Comparison of ENCODE assay signal across 14 mouse cellular contexts in genomic region chr1:37665539-37666323, GRCm38 (mm10). TPM values are rescaled to one million over a fixed set of nuclear protein-coding genes. Genes with fewer than 3 reads are reported as not detected.
DNase-seq lines count a peak whose midpoint lies in the region; ATAC-seq lines count a peak whose summit lies in the region.
"Had no signal": no experiment of that assay in that cellular context is flagged by ENCODE, and none has a peak within 500 bp of the region (broad histone marks: within the 10 kb centered on the region; RNA-seq: fewer than 3 reads in every experiment).

No protein-coding gene starts in this region.

- WGBS in lung, embryonic 15.5 days, result 39% methylated on average over 14 of the region's 14 CpGs
- WGBS in forebrain, embryonic 15.5 days, result 38% methylated on average over 14 of the region's 14 CpGs

- no peaks in the 10 kb centered on the region for H3K27me3 ChIP-seq in lung, embryonic 15.5 days
- no peaks in the 10 kb centered on the region; the same call in 1 of the 2 replicates for H3K27me3 ChIP-seq in splenic B cell, adult 2 months (ENCODE audit: control insufficient read depth, insufficient read depth, low read length, poor library complexity, severe bottlenecking)
- H3K27me3 ChIP-seq in forebrain, embryonic 15.5 days, result no peaks in the 10 kb centered on the region
- H3K27me3 ChIP-seq: heart, embryonic 15.5 days had no signal

- peak; percentile 11 to 26 for DNase-seq in kidney, postnatal 4 days
- no peak for DNase-seq in kidney, adult 11 months
- DNase-seq in splenic B cell, adult 2 months (ENCODE audit: low read depth, low spot score), result peak; percentile 26
- no peak for DNase-seq in T-cell, adult 2 months (ENCODE audit: low spot score)
- DNase-seq in spleen, postnatal 36 days (ENCODE audit: low spot score in 2 of 2), result no peak
- DNase-seq: adrenal gland, postnatal 14 days; gastrocnemius, postnatal 25 days; spleen, adult 18-20 months had no signal

- H3K36me3 ChIP-seq in lung, embryonic 15.5 days, result no peaks in the 10 kb centered on the region
- no peaks in the 10 kb centered on the region for H3K36me3 ChIP-seq in splenic B cell, adult 2 months (ENCODE audit: control insufficient read depth, insufficient read depth, low read length, poor library complexity, severe bottlenecking)
- H3K36me3 ChIP-seq in forebrain, embryonic 15.5 days, result no peaks in the 10 kb centered on the region
- H3K36me3 ChIP-seq: forebrain, embryonic 10.5 days; heart, embryonic 15.5 days; midbrain, embryonic 10.5 days had no signal

- peak overlapping the region; percentile 11; the same call in 1 of the 2 replicates for H3K9ac ChIP-seq in lung, embryonic 15.5 days
- H3K9ac ChIP-seq in forebrain, embryonic 15.5 days (replicated peaks), result no peak overlapping the region
- H3K9ac ChIP-seq: heart, embryonic 15.5 days had no signal

- H3K4me3 ChIP-seq in lung, embryonic 15.5 days, result peak overlapping the region; percentile 16
- no peak overlapping the region for H3K4me3 ChIP-seq in forebrain, embryonic 15.5 days
- H3K4me3 ChIP-seq: forebrain, embryonic 10.5 days; heart, embryonic 15.5 days; midbrain, embryonic 10.5 days had no signal

- H3K9me3 ChIP-seq in lung, embryonic 15.5 days, result no peaks in the 10 kb centered on the region
- no peaks in the 10 kb centered on the region for H3K9me3 ChIP-seq in forebrain, embryonic 15.5 days
- H3K9me3 ChIP-seq: forebrain, embryonic 10.5 days; heart, embryonic 15.5 days; midbrain, embryonic 10.5 days had no signal

- H3K27ac ChIP-seq in lung, embryonic 15.5 days, result peak overlapping the region; percentile 90
- no peak overlapping the region for H3K27ac ChIP-seq in forebrain, embryonic 15.5 days (replicated peaks)
- H3K27ac ChIP-seq: forebrain, embryonic 10.5 days; heart, embryonic 15.5 days; midbrain, embryonic 10.5 days had no signal

- peak; percentile 88 for ATAC-seq in granulocyte monocyte progenitor cell, adult 5-6 weeks (replicated peaks; ENCODE audit: poor library complexity, severe bottlenecking)
- ATAC-seq in lung, embryonic 15.5 days (ENCODE audit: borderline replicate concordance, extremely low read depth, low FRiP score, low TSS enrichment), result peak; percentile 40; the same call in 1 of the 2 replicates
- no peak for ATAC-seq in forebrain, embryonic 15.5 days (replicated peaks)

- H3K4me2 ChIP-seq in lung, embryonic 15.5 days, result peak overlapping the region; percentile 47
- no peak overlapping the region for H3K4me2 ChIP-seq in forebrain, embryonic 15.5 days (replicated peaks)
- H3K4me2 ChIP-seq: heart, embryonic 15.5 days had no signal

- peaks cover 26% of the 10 kb centered on the region for H3K4me1 ChIP-seq in lung, embryonic 15.5 days
- no peaks in the 10 kb centered on the region for H3K4me1 ChIP-seq in forebrain, embryonic 15.5 days
- H3K4me1 ChIP-seq: heart, embryonic 15.5 days had no signal

RNA-seq across cellular contexts. Expression of gene 2010300C02Rik, which starts 54.2 kb away (rescaled TPM):
- total RNA-seq in granulocyte monocyte progenitor cell, adult 5-6 weeks (2014; fragmentation: Nextera tagmentation), result not detected in 2 replicates
- total RNA-seq in granulocyte monocyte progenitor cell, adult 5-6 weeks (2017), result 0.13 TPM in 1 of 2 replicates, not detected in the other
- polyA plus RNA-seq in lung, embryonic 15.5 days (2015; fragmentation: Nextera tagmentation; extraction: Ambion mirVana), result 9.9 and 12.1 TPM in 2 replicates
- 2.9 and 3.1 TPM in 2 replicates for polyA plus RNA-seq in forebrain, embryonic 15.5 days (2015; fragmentation: Nextera tagmentation; extraction: Ambion mirVana)

Comparison
In these comparisons a context has a peak if more than half of its experiments do, and no peak if none do; other contexts are left out.
1. DNase-seq: peak in kidney, postnatal 4 days (2 of 2) and splenic B cell, adult 2 months (single experiment); none in kidney, adult 11 months (single experiment), T-cell, adult 2 months (single experiment) and spleen, postnatal 36 days (0 of 2).